Mouse (Mus musculus) naive thymus-derived CD4-positive, alpha-beta T cell, adult 5 months (primary cell): ENCODE results near the gene Cd300ld3. TPM values are rescaled to one million over a fixed set of nuclear protein-coding genes. Genes with fewer than 3 reads are reported as not detected.

Experiments
- polyA plus RNA-seq: library from polyadenylated mRNA; unstranded; fragments of 100-300 nt; shearing (Covaris generic); gene quantifications from one replicate; pipeline ENCODE4 v1.2.1, GENCODE M21; 2017

Gene Cd300ld3
- not detected for polyA plus RNA-seq

DNA sequence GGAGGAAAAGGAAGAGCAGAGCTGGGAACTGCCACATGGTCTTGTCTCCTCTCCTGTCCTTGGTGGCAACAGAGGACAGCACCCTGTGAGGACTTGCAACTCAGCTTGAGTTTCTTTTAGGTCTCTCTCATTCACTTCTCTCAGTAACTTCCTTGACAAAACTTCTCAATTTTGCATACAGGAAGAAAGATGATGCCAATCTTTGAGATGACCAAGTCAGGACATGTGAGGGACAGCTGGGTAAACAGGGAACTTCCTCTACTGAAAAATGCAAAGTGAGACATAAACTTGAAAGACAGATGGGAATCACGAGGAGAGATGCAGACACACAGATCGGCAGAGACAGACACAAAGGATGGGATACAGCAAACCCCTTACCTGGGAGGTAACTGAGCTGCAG lies at the start of gene Cd300ld3:
Gene Cd300ld3, minus strand, starts transcription at position 151 of the 400 bp plus-strand sequence.

DNA sequence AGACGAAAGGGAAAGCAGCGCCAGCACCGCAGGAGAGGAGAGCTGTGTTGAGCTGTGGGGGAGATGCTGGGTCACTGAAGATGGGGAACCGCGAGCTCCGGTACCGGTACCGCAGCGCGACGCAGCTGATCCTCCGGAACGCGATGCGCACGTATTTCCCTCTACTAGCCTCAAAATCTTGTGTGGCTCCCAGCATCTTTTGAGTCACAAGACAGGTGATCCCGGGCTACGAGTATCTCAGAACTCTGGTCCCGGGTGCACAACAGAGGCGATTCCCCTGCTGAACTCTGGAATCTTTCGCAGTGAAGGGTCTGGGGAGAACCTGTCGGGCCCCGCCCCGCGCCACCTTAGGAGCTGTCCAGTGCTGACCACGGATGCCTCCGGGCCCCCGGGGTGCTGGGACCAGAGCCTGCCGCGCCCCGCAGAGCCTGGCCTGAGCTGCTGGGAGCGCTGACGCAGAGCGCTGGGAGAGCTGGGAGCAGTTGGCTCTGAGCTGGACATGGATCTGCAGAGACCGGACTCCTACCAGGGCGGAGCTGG lies 43.2 kb upstream of the Cd300ld3 start, which contains the start of gene Rab37:
Gene Rab37, plus strand, starts transcription at position 70 of the 540 bp plus-strand sequence.

DNA sequence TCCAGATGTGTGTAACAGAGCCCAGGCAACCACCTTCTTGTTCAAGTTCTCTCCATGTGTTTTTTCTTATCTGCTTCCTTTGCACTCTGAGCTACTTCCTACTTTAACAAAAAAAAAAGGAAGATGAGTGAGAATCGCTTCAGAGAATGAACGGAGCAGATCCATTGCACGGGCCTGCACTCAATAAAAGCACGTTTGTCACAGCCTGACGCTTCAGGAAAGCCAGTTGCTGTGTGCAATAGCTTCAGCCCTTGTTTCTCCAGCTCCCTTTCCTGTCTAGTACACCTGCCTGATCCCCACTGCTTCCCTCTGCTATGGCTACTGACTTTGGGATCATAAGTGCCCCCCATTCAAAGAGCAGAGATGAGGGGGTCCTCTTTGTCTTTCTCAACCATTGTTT lies 13.9 kb upstream of the Cd300ld3 start, which contains the start of gene Cd300e:
Gene Cd300e, minus strand, starts transcription at position 101 of the 400 bp plus-strand sequence.

DNA sequence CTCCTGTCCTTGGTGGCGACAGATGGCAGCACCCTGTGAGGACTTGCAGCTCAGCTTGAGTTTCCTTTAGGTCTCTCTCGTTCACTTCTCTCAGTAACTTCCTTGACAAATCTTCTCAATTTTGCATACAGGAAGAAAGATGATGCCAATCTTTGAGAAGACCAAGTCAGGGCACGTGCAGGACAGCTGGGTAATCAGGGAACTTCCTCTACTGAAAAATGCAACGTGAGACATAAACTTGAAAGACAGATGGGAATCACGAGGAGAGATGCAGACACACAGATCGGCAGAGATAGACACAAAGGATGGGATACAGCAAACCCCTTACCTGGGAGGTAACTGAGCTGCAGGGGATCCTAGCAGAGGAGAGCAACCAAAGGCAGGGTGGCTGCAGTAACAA lies 10.5 kb downstream of the Cd300ld3 start, which contains the start of gene Cd300ld5:
Gene Cd300ld5, minus strand, starts transcription at position 101 of the 400 bp plus-strand sequence.

DNA sequence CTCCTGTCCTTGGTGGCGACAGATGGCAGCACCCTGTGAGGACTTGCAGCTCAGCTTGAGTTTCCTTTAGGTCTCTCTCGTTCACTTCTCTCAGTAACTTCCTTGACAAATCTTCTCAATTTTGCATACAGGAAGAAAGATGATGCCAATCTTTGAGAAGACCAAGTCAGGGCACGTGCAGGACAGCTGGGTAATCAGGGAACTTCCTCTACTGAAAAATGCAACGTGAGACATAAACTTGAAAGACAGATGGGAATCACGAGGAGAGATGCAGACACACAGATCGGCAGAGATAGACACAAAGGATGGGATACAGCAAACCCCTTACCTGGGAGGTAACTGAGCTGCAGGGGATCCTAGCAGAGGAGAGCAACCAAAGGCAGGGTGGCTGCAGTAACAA lies 21.3 kb downstream of the Cd300ld3 start, which contains the start of gene Cd300ld4:
Gene Cd300ld4, minus strand, starts transcription at position 101 of the 400 bp plus-strand sequence.

DNA sequence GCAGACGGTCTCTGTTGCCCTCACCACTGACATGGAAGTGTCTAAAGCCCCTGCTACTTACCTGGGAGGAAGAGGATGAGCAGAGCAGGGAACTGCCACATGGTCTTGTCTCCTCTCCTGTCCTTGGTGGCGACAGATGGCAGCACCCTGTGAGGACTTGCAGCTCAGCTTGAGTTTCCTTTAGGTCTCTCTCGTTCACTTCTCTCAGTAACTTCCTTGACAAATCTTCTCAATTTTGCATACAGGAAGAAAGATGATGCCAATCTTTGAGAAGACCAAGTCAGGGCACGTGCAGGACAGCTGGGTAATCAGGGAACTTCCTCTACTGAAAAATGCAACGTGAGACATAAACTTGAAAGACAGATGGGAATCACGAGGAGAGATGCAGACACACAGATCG lies 32.1 kb downstream of the Cd300ld3 start, which contains the start of gene Cd300ld2:
Gene Cd300ld2, minus strand, starts transcription at position 101 of the 400 bp plus-strand sequence.

DNA sequence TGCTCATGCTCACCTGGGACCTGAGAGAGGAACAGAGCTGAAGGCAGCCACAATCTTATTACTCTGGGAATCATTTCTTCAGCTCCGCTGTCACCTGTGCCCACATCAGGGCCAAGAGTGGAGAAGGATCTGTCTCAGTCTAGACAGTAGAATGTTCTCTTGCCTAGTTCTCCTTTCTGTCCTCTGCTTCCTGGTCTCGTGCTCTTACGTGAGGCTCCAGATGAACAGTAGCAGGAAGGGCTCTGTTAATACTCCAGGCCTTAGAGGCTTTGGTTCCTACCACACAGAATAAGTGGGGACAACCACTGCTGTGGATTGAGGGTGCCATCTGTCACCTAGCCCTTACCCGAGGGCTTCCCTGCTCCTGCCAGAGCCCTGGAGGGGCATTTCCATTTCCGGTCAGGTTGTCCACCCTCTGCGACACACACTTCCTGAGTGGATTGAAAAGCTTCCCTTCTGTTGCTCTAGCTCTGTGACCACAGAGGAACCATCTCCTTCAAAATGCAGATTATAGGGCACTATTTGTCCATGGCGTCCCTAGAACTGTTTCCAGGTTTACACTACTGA lies 46.7 kb downstream of the Cd300ld3 start, which contains the start of gene Cd300c2:
Gene Cd300c2, minus strand, starts transcription at position 407 of the 567 bp plus-strand sequence.

Other genes starting within 250 kb of the Cd300ld3 start
- not detected for gene Gpr142, start 249.5 kb downstream of the Cd300ld3 start, polyA plus RNA-seq
- not detected for gene Gprc5c, start 197.3 kb downstream of the Cd300ld3 start, polyA plus RNA-seq
- 0.07 TPM for gene Cd300a, start 158.4 kb downstream of the Cd300ld3 start, polyA plus RNA-seq
- not detected for gene Cd300lb, start 114.0 kb downstream of the Cd300ld3 start, polyA plus RNA-seq
- not detected for gene Cd300c, start 79.3 kb downstream of the Cd300ld3 start, polyA plus RNA-seq
- not detected for gene Cd300ld, start 58.5 kb downstream of the Cd300ld3 start, polyA plus RNA-seq
- not detected for gene Cd300c2, start 46.5 kb downstream of the Cd300ld3 start, polyA plus RNA-seq
- gene Cd300ld2, start 32.2 kb downstream of the Cd300ld3 start, polyA plus RNA-seq = not detected
- not detected for gene Cd300ld4, start 21.4 kb downstream of the Cd300ld3 start, polyA plus RNA-seq
- not detected for gene Cd300ld5, start 10.6 kb downstream of the Cd300ld3 start, polyA plus RNA-seq
- gene Cd300e, start 13.8 kb upstream of the Cd300ld3 start, polyA plus RNA-seq = not detected
- gene Rab37, start 43.0 kb upstream of the Cd300ld3 start, polyA plus RNA-seq = 45.1 TPM
- 0.29 TPM for gene Cd300lf, start 85.6 kb upstream of the Cd300ld3 start, polyA plus RNA-seq
- 167 TPM for gene Slc9a3r1, start 114.9 kb upstream of the Cd300ld3 start, polyA plus RNA-seq
- gene Tmem104, start 139.1 kb upstream of the Cd300ld3 start, polyA plus RNA-seq = 11.7 TPM
- 9.5 TPM for gene Nat9, start 139.4 kb upstream of the Cd300ld3 start, polyA plus RNA-seq
- gene Grin2c, start 218.8 kb upstream of the Cd300ld3 start, polyA plus RNA-seq = not detected
- 16.2 TPM for gene Fdxr, start 228.6 kb upstream of the Cd300ld3 start, polyA plus RNA-seq
- 0.27 TPM for gene Fads6, start 249.3 kb upstream of the Cd300ld3 start, polyA plus RNA-seq